Mouse (Mus musculus): Measurements from ENCODE around the gene Ccdc30. TPM values are rescaled to one million over a fixed set of nuclear protein-coding genes. Genes with fewer than 3 reads are reported as not detected.

Ccdc30 gene
- polyA plus RNA-seq, 1 experiment = 2.0 TPM

- H3K27ac ChIP-seq (ENCODE audit: insufficient read depth, low read depth, low read length) = no peak overlapping the region
- peak; percentile 52 for TF ChIP-seq CTCF (conservative IDR thresholded peaks at IDR 0.05; ENCODE audit: insufficient read depth, insufficient read length, low read depth, low read length)
- no peak for TF ChIP-seq POLR2A (IDR thresholded peaks at IDR 0.05; ENCODE audit: low read depth, low read length)
- H3K4me3 ChIP-seq (ENCODE audit: insufficient read depth, low read depth, low read length) = no peak overlapping the region
- H3K27me3 ChIP-seq (replicated peaks; ENCODE audit: control insufficient read depth, insufficient read depth, low read length) = no peaks in the 10 kb centered on the region
- DNase-seq = peak; percentile 20
- no peaks in the 10 kb centered on the region for H3K4me1 ChIP-seq (ENCODE audit: control insufficient read depth, insufficient read depth, low read length)
- H3K36me3 ChIP-seq (ENCODE audit: control insufficient read depth, insufficient read depth, low read length) = no peaks in the 10 kb centered on the region
- 83% methylated on average over 1 of the region's 1 CpGs for WGBS
These were observed 25.0 kb downstream of the Ccdc30 start for GRCm38 (mm10) chr4:119390369-119390768.

GRCm38 (mm10) chr4:119389184-119389583 lies 26.1 kb downstream of the Ccdc30 start:
- WGBS = 43% methylated on average over 3 of the region's 3 CpGs
- H3K27ac ChIP-seq (ENCODE audit: insufficient read depth, low read depth, low read length) = peak overlapping the region; percentile 68; the same call in 1 of the 2 replicates
- no peak overlapping the region for H3K4me3 ChIP-seq (ENCODE audit: insufficient read depth, low read depth, low read length)
- H3K27me3 ChIP-seq (replicated peaks; ENCODE audit: control insufficient read depth, insufficient read depth, low read length) = no peaks in the 10 kb centered on the region
- no peaks in the 10 kb centered on the region for H3K36me3 ChIP-seq (ENCODE audit: control insufficient read depth, insufficient read depth, low read length)
- H3K4me1 ChIP-seq (ENCODE audit: control insufficient read depth, insufficient read depth, low read length) = no peaks in the 10 kb centered on the region
- TF ChIP-seq POLR2A (IDR thresholded peaks at IDR 0.05; ENCODE audit: low read depth, low read length) (no peak), CTCF (conservative IDR thresholded peaks at IDR 0.05; ENCODE audit: insufficient read depth, insufficient read length, low read depth, low read length) (no peak)
- peak; percentile 78 for DNase-seq

GRCm38 (mm10) chr4:119381471-119382190 lies 33.7 kb downstream of the Ccdc30 start:
- Histone ChIP-seq H3K36me3 (ENCODE audit: control insufficient read depth, insufficient read depth, low read length) (no peaks in the 10 kb centered on the region), H3K4me3 (ENCODE audit: insufficient read depth, low read depth, low read length) (no peak overlapping the region), H3K27ac (ENCODE audit: insufficient read depth, low read depth, low read length) (no peak overlapping the region), H3K27me3 (replicated peaks; ENCODE audit: control insufficient read depth, insufficient read depth, low read length) (no peaks in the 10 kb centered on the region), H3K4me1 (ENCODE audit: control insufficient read depth, insufficient read depth, low read length) (peaks cover 5% of the 10 kb centered on the region; the same call in 1 of the 2 replicates)
- DNase-seq = peak; percentile 54
- TF ChIP-seq CTCF (conservative IDR thresholded peaks at IDR 0.05; ENCODE audit: insufficient read depth, insufficient read length, low read depth, low read length) (no peak), POLR2A (IDR thresholded peaks at IDR 0.05; ENCODE audit: low read depth, low read length) (no peak)
- WGBS = 48% methylated on average over 7 of the region's 7 CpGs

GRCm38 (mm10) chr4:119369460-119369859 lies 45.9 kb downstream of the Ccdc30 start:
- no peaks in the 10 kb centered on the region for H3K27me3 ChIP-seq (replicated peaks; ENCODE audit: control insufficient read depth, insufficient read depth, low read length)
- no peaks in the 10 kb centered on the region for H3K4me1 ChIP-seq (ENCODE audit: control insufficient read depth, insufficient read depth, low read length)
- WGBS = 90% methylated on average over 6 of the region's 6 CpGs
- TF ChIP-seq CTCF (conservative IDR thresholded peaks at IDR 0.05; ENCODE audit: insufficient read depth, insufficient read length, low read depth, low read length) (no peak), POLR2A (IDR thresholded peaks at IDR 0.05; ENCODE audit: low read depth, low read length) (no peak)
- no peak overlapping the region for H3K4me3 ChIP-seq (ENCODE audit: insufficient read depth, low read depth, low read length)
- H3K27ac ChIP-seq (ENCODE audit: insufficient read depth, low read depth, low read length) = no peak overlapping the region
- H3K36me3 ChIP-seq (ENCODE audit: control insufficient read depth, insufficient read depth, low read length) = no peaks in the 10 kb centered on the region
- no peak for DNase-seq

- Histone ChIP-seq H3K36me3 (ENCODE audit: control insufficient read depth, insufficient read depth, low read length) (no peaks in the 10 kb centered on the region), H3K27ac (ENCODE audit: insufficient read depth, low read depth, low read length) (no peak overlapping the region), H3K4me1 (ENCODE audit: control insufficient read depth, insufficient read depth, low read length) (no peaks in the 10 kb centered on the region), H3K27me3 (replicated peaks; ENCODE audit: control insufficient read depth, insufficient read depth, low read length) (no peaks in the 10 kb centered on the region), H3K4me3 (ENCODE audit: insufficient read depth, low read depth, low read length) (no peak overlapping the region)
- peak; percentile 25 for DNase-seq
- no peak for TF ChIP-seq POLR2A (IDR thresholded peaks at IDR 0.05; ENCODE audit: low read depth, low read length)
- TF ChIP-seq CTCF (conservative IDR thresholded peaks at IDR 0.05; ENCODE audit: insufficient read depth, insufficient read length, low read depth, low read length) = no peak
- WGBS = 34% methylated on average over 4 of the region's 4 CpGs
These were observed 48.4 kb downstream of the Ccdc30 start for GRCm38 (mm10) chr4:119366758-119367526.

GRCm38 (mm10) chr4:119362231-119362630 lies 53.1 kb downstream of the Ccdc30 start:
- no peak for DNase-seq
- WGBS = 87% methylated on average over 3 of the region's 3 CpGs
- H3K27ac ChIP-seq (ENCODE audit: insufficient read depth, low read depth, low read length) = no peak overlapping the region
- H3K4me3 ChIP-seq (ENCODE audit: insufficient read depth, low read depth, low read length) = no peak overlapping the region
- H3K36me3 ChIP-seq (ENCODE audit: control insufficient read depth, insufficient read depth, low read length) = no peaks in the 10 kb centered on the region
- TF ChIP-seq POLR2A (IDR thresholded peaks at IDR 0.05; ENCODE audit: low read depth, low read length) = no peak
- TF ChIP-seq CTCF (conservative IDR thresholded peaks at IDR 0.05; ENCODE audit: insufficient read depth, insufficient read length, low read depth, low read length) = no peak
- no peaks in the 10 kb centered on the region for H3K27me3 ChIP-seq (replicated peaks; ENCODE audit: control insufficient read depth, insufficient read depth, low read length)
- 0 out of 2 replicates have a peak, but pooled peaks cover 3% of the 10 kb centered on the region for H3K4me1 ChIP-seq (ENCODE audit: control insufficient read depth, insufficient read depth, low read length)

Data from kidney, adult 2 months (tissue).